Mouse (Mus musculus) macrophage (primary cell): ENCODE results near the gene Marc2. TPM values are rescaled to one million over a fixed set of nuclear protein-coding genes. Genes with fewer than 3 reads are reported as not detected.

Source experiments
- H3K27ac ChIP-seq: fragments of 350-480 bp; formaldehyde crosslinking; 2 replicates; pipeline ENCODE4 v1.9.0; 2021
- H3K36me3 ChIP-seq: fragments of 350-480 bp; formaldehyde crosslinking; 2 replicates; pipeline ENCODE4 v1.9.0; 2021; ENCODE audit errors: inconsistent target
- H3K4me3 ChIP-seq: fragments of 350-480 bp; formaldehyde crosslinking; 2 replicates; pipeline ENCODE4 v1.9.0; 2021; ENCODE audit errors: inconsistent target
- H3K79me2 ChIP-seq: fragments of 350-480 bp; formaldehyde crosslinking; 2 replicates; pipeline ENCODE4 v1.9.0; 2021; ENCODE audit errors: inconsistent target
- WGBS: methylation state at CpG from one replicate; pipeline ENCODE4 v1.1.7; 2026; ENCODE audit warnings: inconsistent platforms; ENCODE audit not compliant: missing documents; 5-methylcytosine and 5-hydroxymethylcytosine counted together
- polyA plus RNA-seq: library from polyadenylated mRNA; stranded (reverse); fragments of 250-400 nt; gene quantifications from 3 replicates; pipeline ENCODE4 v1.2.4, GENCODE M21; 2018; ENCODE audit warnings: inconsistent platforms
- total RNA-seq, 78 experiments: library from RNA; depleted of rRNA; stranded (reverse); fragments of 250-400 nt; gene quantifications; 1 replicate in 9 of 78; 2 replicates in 24 of 78; 3 replicates in 43 of 78; 4 replicates in 2 of 78; pipeline ENCODE4 v1.2.4; 2018; ENCODE audit warnings: inconsistent platforms in 56 of 78

Gene Marc2
- 10 to 100 TPM in 19 of 26 experiments, 1 to 10 TPM in 7; 4.1 to 69.6 (median 26.5) TPM for total RNA-seq (2018; cell fraction: chromatin; rRNA removed)
- total RNA-seq (2018; cell fraction: cytosol; rRNA removed) = 100 to 1,000 TPM in 10 of 26 experiments, 10 to 100 TPM in 16; 73.7 to 126 (median 92.5) TPM
- total RNA-seq (2018; cell fraction: nucleus; rRNA removed) = 10 to 100 TPM; 33.7 to 92.0 (median 54.6) TPM
- polyA plus RNA-seq = 58.4 to 63.8 TPM (median 62.6 TPM) in 3 replicates

DNA sequence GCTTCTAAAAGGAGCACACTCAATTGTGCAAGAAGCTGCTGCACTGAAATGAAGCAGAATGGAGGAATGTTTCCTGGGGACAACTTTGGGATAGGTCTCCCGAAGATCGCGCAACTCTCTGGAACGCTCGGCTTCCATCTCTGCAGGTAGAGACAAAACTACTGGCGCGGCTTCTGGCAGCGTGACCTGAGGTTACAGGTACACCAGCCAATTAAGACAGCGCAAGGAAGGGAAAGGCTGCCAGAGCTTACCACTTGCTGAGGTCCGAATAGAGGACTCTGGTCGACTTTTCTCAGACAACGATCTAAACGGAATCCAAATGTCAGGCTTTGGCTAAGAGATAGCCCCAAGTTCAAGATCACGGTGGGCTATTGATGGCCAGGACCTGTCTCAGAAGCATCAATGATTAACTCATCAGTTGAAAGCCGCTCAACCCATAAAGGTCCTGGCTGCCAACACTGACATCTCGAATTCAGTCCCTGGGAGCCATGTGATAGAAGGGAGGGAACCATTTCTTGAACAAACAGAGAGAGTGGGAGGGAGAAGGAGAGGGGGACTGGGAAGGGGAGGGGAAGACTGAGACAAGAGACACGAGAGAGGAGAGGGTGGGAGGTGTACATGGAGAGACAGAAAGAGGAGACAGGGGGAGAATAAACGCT, at the start of gene Marc2:
TSS of gene Marc2 (minus strand) at position 360 of the 659 bp plus-strand sequence.
- peak within 1 kb of the TSS; percentile 55 for H3K27ac ChIP-seq
- 4% methylated on average over 18 of the region's 18 CpGs for WGBS

DNA sequence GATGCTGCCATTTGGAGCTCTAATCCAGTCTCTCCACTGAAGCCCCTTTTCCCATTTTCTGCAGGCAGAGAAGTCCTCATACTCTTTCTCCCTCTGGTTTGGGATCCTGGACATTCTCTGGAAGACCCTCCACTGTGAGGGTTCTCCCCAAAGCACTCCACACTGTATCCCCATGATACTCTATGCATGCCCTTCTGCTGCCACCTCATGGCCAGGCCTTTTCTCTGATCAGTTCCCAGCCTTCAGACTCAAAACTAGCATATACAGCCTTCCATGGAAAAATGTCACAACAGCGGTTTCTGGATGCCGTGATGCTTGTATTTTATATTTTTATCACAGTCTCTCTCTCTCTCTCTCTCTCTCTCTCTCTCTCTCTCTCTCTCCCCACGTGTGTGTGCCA, 45.7 kb upstream of the Marc2 start:
- Histone ChIP-seq H3K4me3 (no peak overlapping the region), H3K79me2 (no peaks in the 10 kb centered on the region), H3K27ac (no peak overlapping the region), H3K36me3 (no peaks in the 10 kb centered on the region)
- 89% methylated on average over 2 of the region's 3 CpGs for WGBS

More for the DNA sequence above, at the start of gene Marc2:
- peak within 1 kb of the TSS; percentile 88 for H3K4me3 ChIP-seq
- H3K79me2 ChIP-seq = peaks cover 41% of the 10 kb centered on the region
- peaks cover 2% of the 10 kb centered on the region; the same call in 1 of the 2 replicates for H3K36me3 ChIP-seq

DNA sequence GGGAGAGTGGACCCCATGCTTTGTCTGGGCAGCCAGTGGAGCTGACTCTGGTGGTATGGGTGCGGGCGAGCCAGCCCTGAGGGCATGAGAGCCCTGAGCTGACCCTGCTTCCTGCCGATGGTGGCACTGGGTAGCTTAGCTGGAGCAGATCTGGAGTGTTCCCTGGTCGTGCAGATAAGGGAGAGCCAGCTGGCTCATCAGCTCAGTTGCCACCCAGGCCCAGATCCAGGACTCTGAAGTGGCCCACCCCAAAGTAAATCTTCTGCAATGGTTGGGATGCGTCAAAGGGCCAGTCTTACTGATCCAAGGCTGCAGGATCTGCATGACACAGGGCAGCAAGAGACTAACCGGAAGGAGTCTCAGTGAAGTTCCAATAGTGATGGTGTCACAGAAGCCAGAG, 43.2 kb upstream of the Marc2 start:
- Histone ChIP-seq H3K36me3 (no peaks in the 10 kb centered on the region), H3K79me2 (no peaks in the 10 kb centered on the region), H3K4me3 (no peak overlapping the region), H3K27ac (no peak overlapping the region)
- 92% methylated on average over 6 of the region's 6 CpGs for WGBS

DNA sequence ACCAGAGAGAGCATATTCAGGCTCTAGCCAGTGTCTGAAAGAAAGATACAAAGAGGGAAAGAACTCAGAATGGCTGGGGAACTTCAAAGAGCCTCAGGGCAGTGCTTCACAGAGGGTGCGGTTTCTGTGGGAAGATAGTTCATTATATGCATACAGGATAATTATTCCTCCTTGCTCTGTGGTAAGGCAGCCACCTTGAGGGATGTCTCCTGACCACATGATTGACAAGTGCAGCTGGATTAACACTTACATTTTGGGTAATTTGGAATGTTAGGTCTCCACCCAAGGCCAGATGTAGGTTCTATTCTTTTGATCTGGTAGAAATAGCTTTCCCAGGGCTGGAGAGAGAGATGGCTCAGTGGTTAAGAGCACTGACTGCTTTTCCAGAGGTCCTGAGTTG, 39.9 kb upstream of the Marc2 start:
- no peaks in the 10 kb centered on the region for H3K79me2 ChIP-seq
- no peak overlapping the region for H3K4me3 ChIP-seq
- 100% methylated on average over 1 of the region's 1 CpGs for WGBS
- no peaks in the 10 kb centered on the region for H3K36me3 ChIP-seq
- no peak overlapping the region for H3K27ac ChIP-seq

DNA sequence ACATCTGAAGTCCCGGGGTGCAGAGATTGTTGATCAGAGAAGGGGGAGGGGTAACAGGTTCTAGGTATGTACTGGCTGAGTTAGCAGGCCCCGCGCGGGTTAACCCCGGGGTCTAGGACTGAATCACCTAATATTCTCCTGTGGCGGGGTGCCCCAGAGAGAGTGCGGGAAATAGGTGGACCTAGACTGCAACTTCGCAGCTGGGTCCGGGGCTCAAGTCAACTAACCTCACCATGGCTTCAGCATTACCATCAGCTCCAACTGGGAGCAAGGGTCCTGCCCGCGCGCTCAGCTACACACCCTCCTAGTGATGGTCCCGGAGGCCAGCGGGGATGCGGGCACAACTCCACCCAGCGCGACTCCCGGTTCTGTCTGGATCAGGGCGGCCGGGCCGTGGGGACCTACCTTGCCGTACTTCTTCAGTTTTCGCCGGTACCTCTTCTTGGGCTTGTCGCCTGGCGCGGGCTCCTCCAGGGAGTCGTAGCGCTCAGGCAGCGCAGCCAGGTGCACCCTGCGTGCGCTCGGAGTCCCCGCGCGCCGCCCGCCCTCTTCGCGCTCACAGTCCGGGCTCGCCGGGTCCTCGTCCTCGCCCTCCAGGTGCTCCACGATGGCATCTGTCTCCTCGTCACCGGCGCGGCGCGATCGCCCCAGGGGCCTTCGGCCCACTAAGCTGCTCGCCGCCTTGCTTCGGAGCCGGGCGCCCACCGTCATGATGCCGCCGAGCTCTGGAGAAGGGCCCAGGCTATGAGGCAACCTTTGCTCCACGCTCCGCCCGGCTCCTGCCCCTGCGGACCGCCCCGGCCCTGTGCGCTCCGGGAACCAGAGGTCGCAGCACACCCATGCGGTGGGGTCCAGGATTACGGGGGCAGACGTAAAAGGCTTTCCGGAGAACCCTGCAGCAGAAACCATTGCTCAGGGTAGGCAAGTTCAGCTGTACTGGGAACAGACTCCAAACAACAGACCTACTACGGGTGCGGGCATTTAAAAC, 36.3 kb upstream of the Marc2 start, which contains the start of gene C130074G19Rik:
TSS of gene C130074G19Rik (minus strand) at position 938 of the 988 bp plus-strand sequence.
- H3K4me3 ChIP-seq = no peak within 1 kb of the TSS
- H3K36me3 ChIP-seq = no peaks in the 10 kb centered on the region
- WGBS = 3% methylated on average over 75 of the region's 77 CpGs
- H3K27ac ChIP-seq = no peak within 1 kb of the TSS
- H3K79me2 ChIP-seq = no peaks in the 10 kb centered on the region

DNA sequence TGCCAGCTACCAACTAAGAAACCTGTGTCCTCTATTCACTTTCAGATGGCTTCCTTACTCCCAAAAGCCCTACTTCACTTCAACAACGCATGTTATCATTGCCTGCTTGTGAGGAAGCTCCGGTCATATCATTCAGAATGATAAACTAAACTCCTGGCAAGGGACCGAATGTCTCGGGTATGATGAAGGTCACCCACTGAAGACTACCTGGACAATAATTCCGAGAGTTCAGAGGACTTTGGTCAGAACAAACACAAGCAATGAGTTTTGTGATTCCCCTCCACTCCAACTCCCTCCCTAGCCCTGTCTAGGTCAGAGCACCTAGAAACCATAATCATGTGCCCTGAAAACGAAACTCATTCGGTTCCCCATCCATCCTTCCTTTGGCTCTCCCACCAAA, 35.6 kb upstream of the Marc2 start:
- H3K36me3 ChIP-seq = no peaks in the 10 kb centered on the region
- no peak overlapping the region for H3K27ac ChIP-seq
- WGBS = 66% methylated on average over 7 of the region's 7 CpGs
- no peak overlapping the region for H3K4me3 ChIP-seq
- H3K79me2 ChIP-seq = no peaks in the 10 kb centered on the region

DNA sequence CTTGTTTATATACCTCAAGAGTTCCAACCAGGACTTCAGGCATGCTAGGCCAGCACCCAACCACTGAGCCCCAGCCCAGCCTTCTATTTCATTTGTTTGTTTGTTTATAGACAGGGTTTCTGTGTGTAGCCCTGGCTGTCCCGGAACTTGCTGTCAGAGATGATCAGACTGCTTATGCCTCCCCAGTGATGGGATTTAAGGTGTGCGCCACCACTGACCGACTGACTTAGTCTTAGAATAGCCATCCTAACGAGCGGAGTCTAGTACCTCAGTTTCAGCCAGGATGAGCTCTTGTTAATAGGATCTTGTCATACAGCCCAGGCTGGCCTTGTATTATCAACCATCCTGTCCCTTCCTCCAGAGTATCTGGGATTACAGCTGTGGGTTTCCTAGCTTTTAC, 35.0 kb upstream of the Marc2 start:
- Histone ChIP-seq H3K36me3 (no peaks in the 10 kb centered on the region), H3K27ac (no peak overlapping the region), H3K79me2 (no peaks in the 10 kb centered on the region), H3K4me3 (no peak overlapping the region)
- 93% methylated on average over 5 of the region's 5 CpGs for WGBS

DNA sequence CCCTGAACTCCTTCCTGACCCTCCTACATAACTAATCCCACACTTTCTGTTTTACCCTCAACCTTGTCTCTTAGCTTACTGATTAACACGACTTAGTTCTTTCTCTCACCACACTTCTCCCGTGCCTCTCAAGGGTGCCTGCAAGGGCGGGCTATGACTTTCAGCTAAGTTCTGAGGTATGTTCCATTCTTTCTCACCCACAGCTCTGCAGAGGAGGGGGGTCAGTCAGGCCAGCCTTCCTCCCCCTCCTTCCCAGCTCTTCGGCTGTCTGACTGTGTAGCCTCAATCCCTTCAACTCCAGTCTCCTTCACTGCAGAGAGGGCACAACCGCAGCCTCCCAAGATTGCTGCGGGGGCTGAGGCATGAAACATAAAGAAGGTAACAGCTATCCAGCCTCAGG, 32.6 kb upstream of the Marc2 start:
- WGBS = 89% methylated on average over 6 of the region's 6 CpGs
- H3K27ac ChIP-seq = no peak overlapping the region
- H3K36me3 ChIP-seq = no peaks in the 10 kb centered on the region
- no peaks in the 10 kb centered on the region for H3K79me2 ChIP-seq
- no peak overlapping the region for H3K4me3 ChIP-seq

DNA sequence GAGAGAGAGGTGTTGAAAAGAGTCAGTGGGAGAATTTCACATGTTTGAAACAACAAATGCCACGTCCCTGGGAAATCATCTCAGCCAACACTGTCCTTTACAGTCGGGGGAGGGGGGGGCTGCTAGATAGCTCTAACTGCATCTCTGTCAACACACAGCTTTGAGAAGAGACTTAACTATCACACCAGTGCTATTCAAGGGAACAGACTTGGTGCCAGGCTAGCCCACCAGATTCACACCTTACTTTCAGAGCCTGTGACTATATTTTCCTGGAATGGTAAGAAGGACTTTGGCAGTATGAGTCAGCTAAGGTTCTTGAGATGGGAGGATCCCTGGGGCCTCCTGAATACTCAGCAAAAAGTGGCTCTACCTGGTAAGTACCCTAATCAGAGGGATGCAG, 31.1 kb upstream of the Marc2 start:
- 96% methylated on average over 2 of the region's 2 CpGs for whole genome bisulfite sequencing
- Histone ChIP-seq H3K79me2 (no peaks in the 10 kb centered on the region), H3K4me3 (no peak overlapping the region), H3K27ac (no peak overlapping the region), H3K36me3 (no peaks in the 10 kb centered on the region)

DNA sequence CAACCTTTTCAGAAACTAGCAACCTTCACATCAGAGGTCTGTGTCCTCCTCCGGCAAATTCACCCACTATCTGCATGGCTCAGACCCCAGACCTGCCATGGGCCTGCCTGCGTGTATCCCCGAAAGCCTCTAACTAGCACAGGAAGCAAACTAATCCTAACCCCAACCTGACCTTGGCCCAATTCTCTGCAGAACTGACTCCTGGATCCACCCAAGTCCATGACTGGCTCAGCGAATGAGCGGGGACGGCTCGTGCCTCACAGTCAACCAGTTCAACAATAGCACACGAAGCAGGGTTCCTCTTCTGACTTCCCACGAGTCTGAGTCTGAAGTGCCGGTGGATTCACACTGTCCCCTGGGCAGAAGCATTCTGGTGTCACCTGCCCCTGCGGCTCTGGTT, 27.7 kb upstream of the Marc2 start:
- 85% methylated on average over 11 of the region's 11 CpGs for WGBS
- H3K36me3 ChIP-seq = no peaks in the 10 kb centered on the region
- no peak overlapping the region for H3K4me3 ChIP-seq
- H3K79me2 ChIP-seq = no peaks in the 10 kb centered on the region
- no peak overlapping the region for H3K27ac ChIP-seq

DNA sequence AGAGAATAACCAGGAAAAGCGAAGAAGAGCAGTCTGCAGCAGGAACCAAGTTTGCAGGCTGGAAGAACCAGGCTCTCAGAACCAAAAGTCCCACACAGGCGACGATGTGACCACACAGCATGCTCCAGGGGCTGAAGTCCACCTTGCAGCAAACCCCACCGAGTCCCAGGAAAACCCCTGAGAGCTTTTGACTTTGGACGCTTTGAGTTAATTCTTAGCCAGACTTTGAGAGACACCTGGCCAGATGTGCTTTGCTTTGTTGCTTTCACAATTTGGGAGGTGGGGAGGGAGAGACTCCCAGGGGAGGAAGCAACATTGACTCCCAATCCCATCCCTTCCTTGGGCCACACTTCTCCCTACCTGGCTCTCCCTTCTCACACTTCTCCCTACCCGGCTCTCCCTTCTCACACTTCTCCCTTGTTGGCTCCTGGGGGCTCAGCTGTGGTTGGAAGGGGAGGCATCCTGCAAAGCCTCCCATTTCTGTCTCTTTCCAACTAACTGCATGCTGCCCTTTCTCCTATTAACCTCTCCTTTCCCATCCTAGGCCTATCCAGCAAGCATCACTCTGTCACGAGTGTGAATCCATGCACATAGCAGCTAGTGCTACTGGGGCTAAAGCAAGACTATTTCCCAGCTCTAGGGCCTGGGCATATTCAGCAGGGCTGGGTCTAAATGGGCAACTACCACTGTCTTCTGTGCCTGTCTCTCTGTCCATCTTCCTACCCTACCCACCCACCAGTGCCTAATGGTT, 26.0 kb upstream of the Marc2 start:
- Histone ChIP-seq H3K79me2 (no peaks in the 10 kb centered on the region), H3K27ac (no peak overlapping the region), H3K4me3 (no peak overlapping the region), H3K36me3 (no peaks in the 10 kb centered on the region)
- 92% methylated on average over 7 of the region's 7 CpGs for WGBS

DNA sequence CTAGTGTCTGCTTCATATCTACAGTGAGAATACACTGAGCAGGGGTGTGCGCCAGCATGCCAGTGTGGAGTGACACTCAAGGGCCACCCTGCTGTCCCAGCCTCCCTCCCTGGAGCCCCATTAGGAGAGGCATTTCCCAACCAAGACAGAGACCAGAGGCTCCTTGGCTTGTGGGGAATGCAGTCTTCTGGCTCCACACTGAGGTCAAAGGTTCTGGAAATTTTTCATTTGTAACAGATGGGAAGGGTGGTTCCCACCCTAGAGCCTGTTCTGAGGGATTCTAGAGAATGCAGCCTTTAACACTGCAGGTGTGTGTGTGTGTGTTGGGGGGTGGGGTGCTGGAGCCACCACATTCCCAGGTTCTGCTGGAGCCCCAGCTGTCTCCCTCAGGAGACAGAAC, 25.3 kb upstream of the Marc2 start:
- Histone ChIP-seq H3K27ac (no peak overlapping the region), H3K4me3 (no peak overlapping the region), H3K36me3 (no peaks in the 10 kb centered on the region), H3K79me2 (no peaks in the 10 kb centered on the region)
- WGBS = 89% methylated on average over 1 of the region's 1 CpGs

DNA sequence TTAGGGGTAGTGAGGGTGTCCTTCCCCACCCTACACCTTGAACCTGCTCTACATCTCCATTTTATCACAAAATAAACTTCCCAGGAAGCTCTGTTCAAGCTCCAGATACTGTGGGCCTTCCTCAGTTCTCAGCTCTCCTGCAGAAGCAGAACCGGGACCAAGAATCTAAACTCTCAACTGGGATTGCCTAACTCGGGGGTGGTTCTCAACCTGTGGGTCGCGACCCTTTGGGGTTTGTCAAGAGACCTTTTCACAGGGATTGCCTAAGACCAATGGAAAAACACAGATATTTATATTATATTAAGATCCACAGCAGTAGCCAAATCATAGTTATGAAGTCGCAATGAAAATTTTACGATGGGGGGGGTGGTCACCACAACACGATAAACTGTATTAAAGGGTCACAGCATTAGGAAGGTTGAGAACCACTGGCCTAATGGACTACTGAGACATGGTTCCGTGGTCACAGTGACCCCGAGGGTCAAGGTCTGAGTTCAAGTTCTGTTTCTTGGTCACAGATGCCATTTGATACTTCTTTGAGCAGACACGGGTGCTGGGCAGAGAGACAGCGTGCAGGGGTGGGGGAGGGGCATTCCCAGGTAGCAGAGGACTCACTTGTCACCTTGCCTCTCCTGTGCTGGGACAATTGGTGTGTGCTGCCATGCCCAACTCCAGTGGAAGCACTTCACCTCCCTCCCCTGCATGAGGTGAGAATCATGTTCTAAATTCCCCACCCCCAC, 24.6 kb upstream of the Marc2 start:
- no peak overlapping the region for H3K4me3 ChIP-seq
- H3K79me2 ChIP-seq = no peaks in the 10 kb centered on the region
- H3K27ac ChIP-seq = no peak overlapping the region
- 85% methylated on average over 11 of the region's 11 CpGs for WGBS
- H3K36me3 ChIP-seq = no peaks in the 10 kb centered on the region
